Mouse (Mus musculus) left cerebral cortex, adult 2 months (tissue): Measurements from ENCODE around the gene Tln1. TPM values are rescaled to one million over a fixed set of nuclear protein-coding genes. Genes with fewer than 3 reads are reported as not detected.

Experiments
- DNase-seq, 2 experiments: peaks; one replicate each; pipeline ENCODE4 v3.0.0; 2021 to 2022; ENCODE audit warnings: low spot score in 2 of 2, mixed read lengths in 1 of 2; ENCODE audit errors: extremely low spot score in 1 of 2
- H3K27ac ChIP-seq: fragments of 200-600 bp; 2 replicates; pipeline ENCODE4 v1.8.1; 2022
- H3K4me3 ChIP-seq: fragments of 200-600 bp; 2 replicates; pipeline ENCODE4 v1.8.1; 2022
- CTCF ChIP-seq: fragments of 200-600 bp; IDR thresholded peaks from 2 replicates; pipeline ENCODE4 v1.8.1; 2022; ENCODE audit warnings: antibody characterized with exemption, mild to moderate bottlenecking, moderate library complexity
- intact Hi-C: fragments of 180-260 bp; cut with DNase I; formaldehyde crosslinking; loops from one replicate; pipeline ENCODE4 v1.15.1; 2025
- total RNA-seq, 2 experiments: library from RNA; stranded (reverse); gene quantifications; 2 replicates each; pipeline ENCODE4 v1.2.3; 2021

The Tln1 gene
- total RNA-seq, 2 experiments from 2014 or later: 50.7 to 52.2 TPM

DNA sequence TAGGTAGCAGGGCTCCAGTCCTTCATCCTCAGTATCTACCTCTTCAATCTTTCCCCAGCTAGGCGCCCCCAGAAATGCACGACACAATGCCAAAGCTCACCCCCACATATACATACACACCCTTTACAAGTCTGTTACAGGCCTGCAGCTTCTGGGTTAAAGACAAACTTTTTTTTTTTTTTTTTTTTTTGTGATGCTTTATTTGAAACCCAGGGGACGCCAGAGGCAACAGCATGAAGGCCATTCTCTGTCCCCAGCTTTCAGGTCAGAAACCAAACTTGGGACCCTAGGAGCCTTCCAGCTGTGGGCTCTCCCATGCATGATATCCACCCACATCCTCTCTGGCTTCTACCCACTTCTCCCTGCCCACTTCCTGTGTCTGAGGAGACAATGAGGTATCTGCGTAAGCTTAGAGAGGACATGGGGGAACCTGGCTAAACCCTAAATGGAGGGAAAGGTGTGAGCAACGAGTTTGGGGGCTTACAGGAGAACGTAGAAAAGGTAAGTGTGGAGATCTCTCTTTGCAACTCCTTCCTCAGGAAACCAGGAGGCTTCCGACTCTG lies 80.5 kb downstream of the Tln1 start:
- intact Hi-C loops: no loop called here
- H3K27ac ChIP-seq: no peak overlapping the region
- DNase-seq: no peak
- no peak for TF ChIP-seq CTCF
- H3K4me3 ChIP-seq: no peak overlapping the region

Other genes starting within 250 kb of the Tln1 start
- 100 to 1,000 TPM; 137 to 144 TPM for gene Rusc2, start 180.7 kb downstream of the Tln1 start, total RNA-seq
- gene Fam166b, start 133.6 kb downstream of the Tln1 start, total RNA-seq: 1 to 10 TPM in 1 of 2 experiments, under 1 TPM in 1; 0.68 to 1.3 TPM
- 100 to 1,000 TPM; 102 to 103 TPM for gene Tesk1, start 120.8 kb downstream of the Tln1 start, total RNA-seq
- gene Cd72, start 108.1 kb downstream of the Tln1 start, total RNA-seq: 1 to 10 TPM; 1.1 to 1.4 TPM
- not detected for gene Sit1, start 79.0 kb downstream of the Tln1 start, total RNA-seq
- 10 to 100 TPM; 28.1 to 31.8 TPM for gene Ccdc107, start 69.8 kb downstream of the Tln1 start, total RNA-seq
- 1 to 10 TPM in 1 of 2 experiments, under 1 TPM in 1; 0.41 to 1.7 TPM for gene Arhgef39, start 63.0 kb downstream of the Tln1 start, total RNA-seq
- gene Car9, start 55.7 kb downstream of the Tln1 start, total RNA-seq: not detected
- 1 to 10 TPM; 7.0 to 8.8 TPM for gene Tpm2, start 38.9 kb downstream of the Tln1 start, total RNA-seq
- 10 to 100 TPM; 74.6 to 77.9 TPM for gene Creb3, start 359 bp downstream of the Tln1 start, total RNA-seq
- gene Rgp1, start 16.0 kb upstream of the Tln1 start, total RNA-seq: 10 to 100 TPM; 49.6 to 55.4 TPM
- 10 to 100 TPM; 69.2 to 70.6 TPM for gene Gba2, start 16.2 kb upstream of the Tln1 start, total RNA-seq
- not detected for gene Msmp, start 21.8 kb upstream of the Tln1 start, total RNA-seq
- gene Npr2, start 69.2 kb upstream of the Tln1 start, total RNA-seq: 10 to 100 TPM; 60.9 to 62.0 TPM
- 1 to 10 TPM in 1 of 2 experiments, under 1 TPM in 1; 0.95 to 1.6 TPM for gene Spag8, start 90.9 kb upstream of the Tln1 start, total RNA-seq
- gene Hint2, start 93.8 kb upstream of the Tln1 start, total RNA-seq: 10 to 100 TPM; 30.9 to 33.5 TPM
- 10 to 100 TPM; 63.1 to 66.2 TPM for gene Tmem8b, start 106.3 kb upstream of the Tln1 start, total RNA-seq
- 1 to 10 TPM; 1.8 to 2.2 TPM for gene Fam221b, start 106.5 kb upstream of the Tln1 start, total RNA-seq
- not detected for gene Olfr70, start 138.1 kb upstream of the Tln1 start, total RNA-seq
- gene Olfr71, start 147.6 kb upstream of the Tln1 start, total RNA-seq: not detected
- gene Hrct1, start 164.5 kb upstream of the Tln1 start, total RNA-seq: 1 to 10 TPM in 1 of 2 experiments, under 1 TPM in 1; 0.87 to 1.1 TPM
- under 1 TPM; 0.63 to 1.00 TPM for gene Spaar, start 167.3 kb upstream of the Tln1 start, total RNA-seq
- gene Olfr159, start 208.3 kb upstream of the Tln1 start, total RNA-seq: not detected